11 mouse cellular contexts compared by ENCODE assay signal in genomic region chr14:118735114-118735513, GRCm38 (mm10). TPM values are rescaled to one million over a fixed set of nuclear protein-coding genes. Genes with fewer than 3 reads are reported as not detected.
DNase-seq lines count a peak whose midpoint lies in the region; ATAC-seq lines count a peak whose summit lies in the region.
"Had no signal": no experiment of that assay in that cellular context is flagged by ENCODE, and none has a peak within 500 bp of the region (broad histone marks: within the 10 kb centered on the region; RNA-seq: fewer than 3 reads in every experiment).

No protein-coding gene starts in this region.

- no peaks in the 10 kb centered on the region for H3K36me3 ChIP-seq in intestine, embryonic 16.5 days (ENCODE audit: control insufficient read depth, insufficient read depth, low read length)
- no peaks in the 10 kb centered on the region for H3K36me3 ChIP-seq in intestine, embryonic 15.5 days
- no peaks in the 10 kb centered on the region for H3K36me3 ChIP-seq in forebrain, embryonic 15.5 days
- no peaks in the 10 kb centered on the region for H3K36me3 ChIP-seq in midbrain, embryonic 16.5 days (ENCODE audit: control insufficient read depth, insufficient read depth, low read length)
- H3K36me3 ChIP-seq in kidney, embryonic 16.5 days (ENCODE audit: insufficient read depth, low read length): no peaks in the 10 kb centered on the region

- 62% methylated on average over 2 of the region's 2 CpGs for WGBS in intestine, embryonic 16.5 days
- 56% methylated on average over 2 of the region's 2 CpGs for WGBS in intestine, embryonic 15.5 days
- 20% methylated on average over 2 of the region's 2 CpGs for WGBS in forebrain, embryonic 15.5 days
- WGBS in midbrain, embryonic 16.5 days: 19% methylated on average over 2 of the region's 2 CpGs
- 57% methylated on average over 2 of the region's 2 CpGs for WGBS in kidney, embryonic 16.5 days

- no peak overlapping the region for H3K4me3 ChIP-seq in intestine, embryonic 16.5 days (ENCODE audit: low read length)
- H3K4me3 ChIP-seq in intestine, embryonic 15.5 days (replicated peaks): no peak overlapping the region
- no peak overlapping the region for H3K4me3 ChIP-seq in forebrain, embryonic 15.5 days
- H3K4me3 ChIP-seq in midbrain, embryonic 16.5 days (ENCODE audit: low read depth, low read length): no peak overlapping the region
- H3K4me3 ChIP-seq in kidney, embryonic 16.5 days (ENCODE audit: low read length): no peak overlapping the region
- H3K4me3 ChIP-seq: erythroblast, embryonic 14.5 days had no signal

- no peak overlapping the region for H3K9ac ChIP-seq in intestine, embryonic 16.5 days (ENCODE audit: low read depth, low read length)
- no peak overlapping the region for H3K9ac ChIP-seq in intestine, embryonic 15.5 days
- no peak overlapping the region for H3K9ac ChIP-seq in forebrain, embryonic 15.5 days (replicated peaks)
- no peak overlapping the region for H3K9ac ChIP-seq in midbrain, embryonic 16.5 days (ENCODE audit: low read depth, low read length)
- no peak overlapping the region for H3K9ac ChIP-seq in kidney, embryonic 16.5 days (replicated peaks; ENCODE audit: low read length)

- H3K27ac ChIP-seq in intestine, embryonic 16.5 days (ENCODE audit: low read length): no peak overlapping the region
- H3K27ac ChIP-seq in intestine, embryonic 15.5 days: no peak overlapping the region
- no peak overlapping the region for H3K27ac ChIP-seq in forebrain, embryonic 15.5 days (replicated peaks)
- H3K27ac ChIP-seq in midbrain, embryonic 16.5 days (ENCODE audit: low read length): no peak overlapping the region
- no peak overlapping the region for H3K27ac ChIP-seq in kidney, embryonic 16.5 days (ENCODE audit: low read length)

- ATAC-seq in intestine, embryonic 16.5 days: peak; percentile 48; the same call in 1 of the 2 replicates
- no peak for ATAC-seq in intestine, embryonic 15.5 days
- ATAC-seq in forebrain, embryonic 15.5 days (replicated peaks): peak; percentile 91
- ATAC-seq in midbrain, embryonic 16.5 days: peak; percentile 93
- ATAC-seq in kidney, embryonic 16.5 days (ENCODE audit: low FRiP score, low TSS enrichment): no peak

- DNase-seq in brain, adult 2 months (ENCODE audit: low read depth, low spot score): peak; percentile 46
- no peak for DNase-seq in cerebellum, postnatal 4 days (ENCODE audit: low spot score in 2 of 2)
- DNase-seq in adrenal gland, adult 8-10 months: no peak

- no peaks in the 10 kb centered on the region for H3K27me3 ChIP-seq in intestine, embryonic 16.5 days (replicated peaks; ENCODE audit: control insufficient read depth, insufficient read depth, low read length)
- H3K27me3 ChIP-seq in intestine, embryonic 15.5 days (replicated peaks): no peaks in the 10 kb centered on the region
- no peaks in the 10 kb centered on the region for H3K27me3 ChIP-seq in forebrain, embryonic 15.5 days
- H3K27me3 ChIP-seq in midbrain, embryonic 16.5 days (ENCODE audit: control insufficient read depth, insufficient read depth, low read depth, low read length): no peaks in the 10 kb centered on the region
- no peaks in the 10 kb centered on the region for H3K27me3 ChIP-seq in kidney, embryonic 16.5 days (ENCODE audit: insufficient read depth, low read length)
- H3K27me3 ChIP-seq: CH12.LX had no signal

- H3K9me3 ChIP-seq in intestine, embryonic 16.5 days (ENCODE audit: control insufficient read depth, low read length): no peaks in the 10 kb centered on the region
- H3K9me3 ChIP-seq in intestine, embryonic 15.5 days: no peaks in the 10 kb centered on the region
- 0 out of 2 replicates have a peak, but pooled peaks cover 1% of the 10 kb centered on the region for H3K9me3 ChIP-seq in forebrain, embryonic 15.5 days
- H3K9me3 ChIP-seq in midbrain, embryonic 16.5 days (replicated peaks; ENCODE audit: control insufficient read depth, low read length, poor library complexity, severe bottlenecking): peaks cover 1% of the 10 kb centered on the region; the same call in 1 of the 2 replicates
- H3K9me3 ChIP-seq in kidney, embryonic 16.5 days (ENCODE audit: low read length): peaks cover 2% of the 10 kb centered on the region; the same call in 1 of the 2 replicates

- H3K4me2 ChIP-seq in intestine, embryonic 16.5 days (ENCODE audit: low read depth, low read length): no peak overlapping the region
- H3K4me2 ChIP-seq in intestine, embryonic 15.5 days (replicated peaks): no peak overlapping the region
- no peak overlapping the region for H3K4me2 ChIP-seq in forebrain, embryonic 15.5 days (replicated peaks)
- no peak overlapping the region for H3K4me2 ChIP-seq in midbrain, embryonic 16.5 days (ENCODE audit: low read length)
- H3K4me2 ChIP-seq in kidney, embryonic 16.5 days (replicated peaks; ENCODE audit: low read depth, low read length): no peak overlapping the region

- H3K4me1 ChIP-seq in intestine, embryonic 16.5 days (ENCODE audit: control insufficient read depth, insufficient read depth, low read length): no peaks in the 10 kb centered on the region
- H3K4me1 ChIP-seq in intestine, embryonic 15.5 days (replicated peaks): 0 out of 2 replicates have a peak, but pooled peaks cover 2% of the 10 kb centered on the region
- H3K4me1 ChIP-seq in forebrain, embryonic 15.5 days: peaks cover 8% of the 10 kb centered on the region; the same call in 1 of the 2 replicates
- peaks cover 6% of the 10 kb centered on the region; the same call in 1 of the 2 replicates for H3K4me1 ChIP-seq in midbrain, embryonic 16.5 days (ENCODE audit: control insufficient read depth, insufficient read depth, low read length)
- H3K4me1 ChIP-seq in kidney, embryonic 16.5 days (ENCODE audit: insufficient read depth, low read length): no peaks in the 10 kb centered on the region; the same call in 1 of the 2 replicates

RNA-seq across cellular contexts. Expression of gene Abcc4, which starts 29.1 kb away (rescaled TPM):
- polyA plus RNA-seq in intestine, embryonic 16.5 days (2015; fragmentation: Nextera tagmentation; extraction: Ambion mirVana): 1.8 and 2.0 TPM in 2 replicates
- 2.2 and 2.3 TPM in 2 replicates for polyA plus RNA-seq in intestine, embryonic 15.5 days (2015; fragmentation: Nextera tagmentation; extraction: Ambion mirVana)
- 0.88 and 1.2 TPM in 2 replicates for polyA plus RNA-seq in forebrain, embryonic 15.5 days (2015; fragmentation: Nextera tagmentation; extraction: Ambion mirVana)
- polyA plus RNA-seq in midbrain, embryonic 16.5 days (2015; fragmentation: Nextera tagmentation; extraction: Ambion mirVana): 2.0 and 2.1 TPM in 2 replicates
- polyA plus RNA-seq in kidney, embryonic 16.5 days (2015; fragmentation: Nextera tagmentation; extraction: Ambion mirVana): 7.4 and 7.9 TPM in 2 replicates
- 10 to 100 TPM; 19.4 to 27.3 (median 22.7) TPM for total RNA-seq in adrenal gland, adult 8-10 months (2022)

RNA-seq across cellular contexts. Expression of gene Cldn10, which starts 52.6 kb away (rescaled TPM):
- 21.1 and 23.1 TPM in 2 replicates for polyA plus RNA-seq in intestine, embryonic 16.5 days (2015; fragmentation: Nextera tagmentation; extraction: Ambion mirVana)
- 19.7 and 39.7 TPM in 2 replicates for polyA plus RNA-seq in intestine, embryonic 15.5 days (2015; fragmentation: Nextera tagmentation; extraction: Ambion mirVana)
- polyA plus RNA-seq in forebrain, embryonic 15.5 days (2015; fragmentation: Nextera tagmentation; extraction: Ambion mirVana): 0.93 and 1.4 TPM in 2 replicates
- polyA plus RNA-seq in midbrain, embryonic 16.5 days (2015; fragmentation: Nextera tagmentation; extraction: Ambion mirVana): 1.5 and 7.2 TPM in 2 replicates
- polyA plus RNA-seq in kidney, embryonic 16.5 days (2015; fragmentation: Nextera tagmentation; extraction: Ambion mirVana): 41.3 and 49.3 TPM in 2 replicates
- total RNA-seq in adrenal gland, adult 8-10 months (2022): 1 to 10 TPM in 1 of 4 experiments, under 1 TPM in 3; 0.67 to 2.2 (median 0.89) TPM
- total RNA-seq: CH12.LX; hematopoietic stem cell, adult 5-6 weeks had no signal
- polyA plus RNA-seq: erythroblast, embryonic 14.5 days had no signal

Comparison
In these comparisons a context has a peak if more than half of its experiments do, and no peak if none do; other contexts are left out.
1. ATAC-seq: peak in intestine, embryonic 16.5 days (single experiment), forebrain, embryonic 15.5 days (single experiment) and midbrain, embryonic 16.5 days (single experiment); none in intestine, embryonic 15.5 days (single experiment) and kidney, embryonic 16.5 days (single experiment).